In genomic region chr14:123056976-123057375, GRCm38 (mm10) we compare ENCODE assay signal across 25 mouse cellular contexts.
A peak's percentile ranks its signal among the peaks of the same experiment; 100 is the strongest.
DNase-seq lines count a peak whose midpoint lies in the region; ATAC-seq and TF ChIP-seq lines count a peak whose summit lies in the region.
"Had no signal": no experiment of that assay in that cellular context is flagged by ENCODE, and none has a peak within 500 bp of the region (broad histone marks: within the 10 kb centered on the region; RNA-seq: fewer than 3 reads in every experiment).

No protein-coding gene starts in this region.

- no peak overlapping the region for H3K4me2 ChIP-seq in kidney, embryonic 16.5 days (replicated peaks; ENCODE audit: low read depth, low read length)
- H3K4me2 ChIP-seq: embryonic facial prominence, embryonic 12.5 days; forebrain, embryonic 12.5 days had no signal

- no peak overlapping the region for H3K9ac ChIP-seq in ES-E14 (ENCODE audit: insufficient read depth, low read depth, low read length, poor library complexity, severe bottlenecking)
- no peak overlapping the region for H3K9ac ChIP-seq in kidney, embryonic 16.5 days (replicated peaks; ENCODE audit: low read length)
- H3K9ac ChIP-seq: embryonic facial prominence, embryonic 12.5 days; forebrain, embryonic 12.5 days had no signal

- no peaks in the 10 kb centered on the region for H3K9me3 ChIP-seq in ES-E14 (ENCODE audit: control insufficient read depth, insufficient read depth, low read depth, low read length)
- H3K9me3 ChIP-seq in kidney, embryonic 16.5 days (ENCODE audit: low read length), result no peaks in the 10 kb centered on the region
- no peaks in the 10 kb centered on the region for H3K9me3 ChIP-seq in heart, embryonic 10.5 days
- H3K9me3 ChIP-seq: embryonic facial prominence, embryonic 10.5 days; embryonic facial prominence, embryonic 12.5 days; forebrain, embryonic 10.5 days; forebrain, embryonic 12.5 days had no signal

- no peak overlapping the region for H3K27ac ChIP-seq in ES-E14 (ENCODE audit: insufficient read depth, low read depth, low read length, poor library complexity, severe bottlenecking)
- no peak overlapping the region for H3K27ac ChIP-seq in kidney, embryonic 16.5 days (ENCODE audit: low read length)
- H3K27ac ChIP-seq in heart, embryonic 10.5 days, result no peak overlapping the region
- H3K27ac ChIP-seq: embryonic facial prominence, embryonic 10.5 days; embryonic facial prominence, embryonic 12.5 days; forebrain, embryonic 10.5 days; forebrain, embryonic 12.5 days had no signal

- no peak overlapping the region for H3K4me3 ChIP-seq in ES-E14 (ENCODE audit: insufficient read depth in 1 of 2, low read depth in 1 of 2, low read length in 2 of 2, poor library complexity in 1 of 2, severe bottlenecking in 1 of 2)
- no peak overlapping the region for H3K4me3 ChIP-seq in kidney, embryonic 16.5 days (ENCODE audit: low read length)
- no peak overlapping the region for H3K4me3 ChIP-seq in heart, embryonic 10.5 days
- H3K4me3 ChIP-seq: embryonic facial prominence, embryonic 10.5 days; embryonic facial prominence, embryonic 12.5 days; erythroblast, embryonic 14.5 days; forebrain, embryonic 10.5 days; forebrain, embryonic 12.5 days had no signal

- no peak for DNase-seq in ES-E14 (ENCODE audit: low read depth, low spot score)
- peak; percentile 57 for DNase-seq in adipocyte (ENCODE audit: low spot score)
- DNase-seq in heart, embryonic 10.5 days (ENCODE audit: low spot score), result no peak
- no peak for DNase-seq in adrenal gland, adult 18-20 months (ENCODE audit: low spot score in 2 of 2)
- DNase-seq: adrenal gland, adult 8-10 months; adrenal gland, postnatal 14 days; adrenal gland, postnatal 36 days; B cell, adult 2 months; cerebellum, adult 11-12 months; cerebellum, adult 2 months; cerebellum, adult 9-10 months; cerebellum, postnatal 10 days; cerebellum, postnatal 25 days had no signal

- no peaks in the 10 kb centered on the region for H3K36me3 ChIP-seq in ES-E14 (ENCODE audit: control insufficient read depth, insufficient read depth, low read length, poor library complexity, severe bottlenecking)
- no peaks in the 10 kb centered on the region for H3K36me3 ChIP-seq in kidney, embryonic 16.5 days (ENCODE audit: insufficient read depth, low read length)
- H3K36me3 ChIP-seq in heart, embryonic 10.5 days, result no peaks in the 10 kb centered on the region
- H3K36me3 ChIP-seq: embryonic facial prominence, embryonic 10.5 days; embryonic facial prominence, embryonic 12.5 days; forebrain, embryonic 10.5 days; forebrain, embryonic 12.5 days had no signal

- WGBS in kidney, embryonic 16.5 days, result 50% methylated on average over 4 of the region's 4 CpGs
- WGBS in heart, embryonic 10.5 days, result 78% methylated on average over 4 of the region's 4 CpGs

- in situ Hi-C loops in ES-E14 (cut with MboI; ENCODE audit: low sequenced_read_pairs in 2 of 2, unreplicated experiment in 2 of 2), result no loop called here

- ATAC-seq in kidney, embryonic 16.5 days (ENCODE audit: low FRiP score, low TSS enrichment), result no peak
- ATAC-seq: activated CD4-positive, CD25-positive, alpha-beta regulatory T cell, adult 4 months; CD4-positive, CD25-positive, alpha-beta regulatory T cell, adult 4 months; forebrain, embryonic 14.5 days; forebrain, embryonic 16.5 days; Patski had no signal

- no peaks in the 10 kb centered on the region for H3K27me3 ChIP-seq in kidney, embryonic 16.5 days (ENCODE audit: insufficient read depth, low read length)
- H3K27me3 ChIP-seq in heart, embryonic 10.5 days (ENCODE audit: insufficient read depth, poor library complexity, severe bottlenecking), result no peaks in the 10 kb centered on the region
- H3K27me3 ChIP-seq: CH12.LX; embryonic facial prominence, embryonic 12.5 days; Patski had no signal

- no peaks in the 10 kb centered on the region for H3K4me1 ChIP-seq in ES-E14 (ENCODE audit: control insufficient read depth in 2 of 2, insufficient read depth in 2 of 2, low read length in 2 of 2, poor library complexity in 1 of 2)
- H3K4me1 ChIP-seq in kidney, embryonic 16.5 days (ENCODE audit: insufficient read depth, low read length), result no peaks in the 10 kb centered on the region
- H3K4me1 ChIP-seq in heart, embryonic 10.5 days, result no peaks in the 10 kb centered on the region
- H3K4me1 ChIP-seq: embryonic facial prominence, embryonic 10.5 days; embryonic facial prominence, embryonic 12.5 days; forebrain, embryonic 10.5 days; forebrain, embryonic 12.5 days had no signal

TF ChIP-seq in ES-E14, 5 proteins besides CTCF, POLR2A, EP300 and RAD21:
- TF ChIP-seq MAFK (IDR thresholded peaks at IDR 0.05; ENCODE audit: insufficient read depth, low read depth, low read length) (peak; percentile 32; the same call in 1 of the 2 replicates), CHD2 (IDR thresholded peaks at IDR 0.05; ENCODE audit: low read depth, low read length) (no peak), ZC3H11A (IDR thresholded peaks at IDR 0.05; ENCODE audit: borderline replicate concordance, low read depth, low read length) (no peak), ZNF384 (IDR thresholded peaks at IDR 0.05; ENCODE audit: low read depth, low read length) (no peak)
